Mouse (Mus musculus): ENCODE measurements around the gene Limk1. TPM values are rescaled to one million over a fixed set of nuclear protein-coding genes. Genes with fewer than 3 reads are reported as not detected.

Gene Limk1
- 2.8 and 3.3 TPM in 2 replicates for polyA plus RNA-seq (2012; rRNA removed)

GRCm38 (mm10) chr5:134688086-134688717 lies at the start of gene Limk1:
Gene Limk1 (minus strand): TSS chr5:134688598.

GRCm38 (mm10) chr5:134639269-134639682 lies 49.1 kb downstream of the Limk1 start, which contains the start of gene Eif4h:
Gene Eif4h (minus strand): TSS chr5:134639490.

DNA sequence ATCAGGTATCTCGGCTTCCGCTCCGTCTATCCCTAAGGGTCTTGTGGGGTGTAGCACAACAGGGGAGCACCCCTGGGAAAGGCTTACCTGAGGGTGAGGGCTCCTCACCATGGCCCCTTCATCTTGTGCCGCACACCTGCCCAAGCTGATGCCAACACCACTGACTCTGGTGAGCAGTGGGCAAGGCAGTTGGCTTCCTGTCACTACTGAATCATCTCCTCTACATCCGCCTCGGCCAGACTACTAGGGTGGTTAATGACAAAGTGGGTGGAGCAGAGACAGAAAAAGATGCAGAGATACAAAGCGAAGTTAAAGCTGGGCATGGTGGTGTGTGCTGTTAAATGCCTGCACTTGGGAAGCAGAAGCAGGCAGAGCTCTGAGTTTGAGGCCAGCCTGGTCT lies 73.6 kb downstream of the Limk1 start, which contains the start of gene Lat2:
TSS of gene Lat2 (minus strand) at position 224 of the 400 bp plus-strand sequence.

Other genes starting within 250 kb of the Limk1 start
- gene Gtf2ird1, start 231.9 kb downstream of the Limk1 start, polyA plus RNA-seq (2012; rRNA removed): 8.5 and 11.0 TPM in 2 replicates
- gene Clip2, start 136.2 kb downstream of the Limk1 start, polyA plus RNA-seq (2012; rRNA removed): 1.2 and 1.4 TPM in 2 replicates
- not detected in 2 replicates for gene Syna, start 128.4 kb downstream of the Limk1 start, polyA plus RNA-seq (2012; rRNA removed)
- 55.4 and 55.9 TPM in 2 replicates for gene Rfc2, start 107.2 kb downstream of the Limk1 start, polyA plus RNA-seq (2012; rRNA removed)
- 1.6 and 1.8 TPM in 2 replicates for gene Lat2, start 73.6 kb downstream of the Limk1 start, polyA plus RNA-seq (2012; rRNA removed)
- 97.7 and 103 TPM in 2 replicates for gene Eif4h, start 49.1 kb downstream of the Limk1 start, polyA plus RNA-seq (2012; rRNA removed)
- gene Eln, start 58.7 kb upstream of the Limk1 start, polyA plus RNA-seq (2012; rRNA removed): 16.8 and 18.3 TPM in 2 replicates
- 0.04 TPM in 1 of 2 replicates, not detected in the other for gene Tmem270, start 218.1 kb upstream of the Limk1 start, polyA plus RNA-seq (2012; rRNA removed)
- gene Cldn13, start 226.9 kb upstream of the Limk1 start, polyA plus RNA-seq (2012; rRNA removed): 72.8 and 89.4 TPM in 2 replicates
- gene Mettl27, start 243.8 kb upstream of the Limk1 start, polyA plus RNA-seq (2012; rRNA removed): 11.7 and 14.0 TPM in 2 replicates

Measured in liver, embryonic 18 days (tissue).